Mouse (Mus musculus) testis, adult 2 months (tissue): ENCODE measurements around the gene Igfbp2. TPM values are rescaled to one million over a fixed set of nuclear protein-coding genes. Genes with fewer than 3 reads are reported as not detected.

Experiments
- H3K27ac ChIP-seq: fragments of 200-500 bp; 2 replicates; pipeline ENCODE4 v1.5.1; 2012; ENCODE audit warnings: low read depth, low read length; ENCODE audit not compliant: control insufficient read depth, insufficient read depth
- H3K27me3 ChIP-seq: fragments of 200-500 bp; 2 replicates; pipeline ENCODE4 v1.6.1; 2012; ENCODE audit warnings: mild to moderate bottlenecking, low read length, moderate library complexity; ENCODE audit not compliant: control insufficient read depth, insufficient read depth
- H3K36me3 ChIP-seq: fragments of 200-500 bp; 2 replicates; pipeline ENCODE4 v1.6.1; 2012; ENCODE audit warnings: mild to moderate bottlenecking, low read length; ENCODE audit not compliant: control insufficient read depth, insufficient read depth
- H3K4me1 ChIP-seq: fragments of 200-500 bp; 2 replicates; pipeline ENCODE4 v1.6.1; 2012; ENCODE audit warnings: low read length; ENCODE audit not compliant: control insufficient read depth, insufficient read depth
- H3K4me3 ChIP-seq: fragments of 200-500 bp; 2 replicates; pipeline ENCODE4 v1.5.1; 2012; ENCODE audit warnings: low read depth, mild to moderate bottlenecking, low read length, moderate library complexity, mixed read lengths; ENCODE audit not compliant: control insufficient read depth
- CTCF ChIP-seq: fragments of 200-500 bp; IDR thresholded peaks from 2 replicates; pipeline ENCODE4 v1.5.1; 2012; ENCODE audit warnings: low read depth, mild to moderate bottlenecking, inconsistent platforms, low read length, moderate library complexity; ENCODE audit not compliant: control insufficient read depth, insufficient read depth, insufficient replicate concordance
- POLR2A ChIP-seq: fragments of 200-500 bp; IDR thresholded peaks from 2 replicates; pipeline ENCODE4 v1.6.1; 2012; ENCODE audit warnings: low read depth, mild to moderate bottlenecking, inconsistent platforms, low read length, moderate library complexity; ENCODE audit not compliant: control insufficient read depth
- polyA plus RNA-seq: library from polyadenylated mRNA; depleted of rRNA; stranded (reverse); fragments of >200 nt; gene quantifications from 2 replicates; pipeline ENCODE4 v1.2.3, GENCODE M21; 2012

Igfbp2 gene
- polyA plus RNA-seq, 1 experiment: 20.2 TPM

DNA sequence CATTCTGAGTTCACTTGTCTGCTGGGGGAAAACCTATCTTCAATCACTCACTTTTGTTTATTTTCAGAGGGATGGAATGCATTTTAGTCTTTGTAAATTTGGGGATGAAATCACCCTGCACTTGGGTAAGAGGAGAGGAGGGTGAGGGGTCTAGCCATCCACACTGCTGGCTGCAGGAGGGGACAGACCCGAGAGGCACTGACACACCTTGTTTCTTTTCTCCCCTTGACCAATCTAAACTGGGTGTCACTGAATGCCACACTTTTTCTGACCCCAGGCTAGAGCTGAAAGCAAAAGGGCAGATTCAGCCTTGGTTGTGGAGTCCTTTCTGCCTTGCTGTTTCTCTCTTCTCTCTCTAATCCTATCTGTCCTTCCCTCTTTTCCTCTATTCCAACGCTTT, 37.4 kb downstream of the Igfbp2 start:
- Histone ChIP-seq H3K4me1 (peaks cover 10% of the 10 kb centered on the region), H3K36me3 (no peaks in the 10 kb centered on the region), H3K27me3 (no peaks in the 10 kb centered on the region), H3K27ac (no peak overlapping the region), H3K4me3 (no peak overlapping the region)
- TF ChIP-seq POLR2A (no peak), CTCF (no peak)

DNA sequence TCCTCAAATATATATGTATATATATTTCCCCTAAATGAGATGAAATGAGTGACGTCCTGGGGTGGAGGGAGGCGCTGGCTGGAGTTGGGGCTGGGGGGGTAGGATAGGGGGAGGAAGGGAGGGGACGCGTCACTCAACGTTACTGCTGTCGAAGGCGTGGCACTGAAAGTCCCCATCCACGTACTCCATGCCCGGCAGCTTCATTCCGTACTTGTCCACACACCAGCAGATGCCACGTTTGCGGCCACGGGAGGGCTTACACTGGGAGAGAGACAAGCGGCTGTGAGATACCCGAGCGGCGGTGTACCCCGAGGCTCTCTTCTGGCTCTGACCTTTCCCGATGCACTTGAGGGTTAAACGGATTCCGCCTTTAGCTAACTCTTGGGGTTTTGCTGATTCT, 37.9 kb downstream of the Igfbp2 start:
- no peak for TF ChIP-seq CTCF
- no peak for TF ChIP-seq POLR2A

DNA sequence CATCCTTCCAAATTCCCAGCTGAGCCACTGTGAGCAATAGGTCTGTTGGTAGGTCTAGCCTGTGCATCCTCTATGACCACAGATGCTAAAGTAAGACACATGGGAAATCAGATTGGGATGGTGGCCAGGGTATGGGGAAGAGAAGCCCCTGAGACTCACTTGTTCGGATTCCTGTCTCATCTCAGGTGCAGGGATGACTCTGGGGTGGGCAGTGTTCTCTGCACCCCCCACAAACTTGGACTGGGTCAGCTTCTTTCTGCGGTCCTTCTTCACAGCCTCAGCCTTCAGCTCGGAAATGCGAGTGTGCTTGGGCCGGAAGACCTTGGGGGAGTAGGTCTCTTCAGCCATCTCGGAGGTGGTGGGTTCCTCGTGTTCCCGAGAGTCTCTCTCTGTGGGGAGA, 39.4 kb downstream of the Igfbp2 start:
- Histone ChIP-seq H3K4me3 (no peak overlapping the region), H3K27ac (no peak overlapping the region), H3K4me1 (peaks cover 2% of the 10 kb centered on the region; the same call in 1 of the 2 replicates), H3K36me3 (no peaks in the 10 kb centered on the region), H3K27me3 (no peaks in the 10 kb centered on the region)
- TF ChIP-seq POLR2A (no peak), CTCF (no peak)

More for the DNA sequence above, 37.9 kb downstream of the Igfbp2 start:
- Histone ChIP-seq H3K4me1 (peaks cover 4% of the 10 kb centered on the region), H3K36me3 (no peaks in the 10 kb centered on the region), H3K27ac (no peak overlapping the region), H3K27me3 (no peaks in the 10 kb centered on the region), H3K4me3 (no peak overlapping the region)

GRCm38 (mm10) chr1:72864272-72864671, 40.0 kb downstream of the Igfbp2 start:
- Histone ChIP-seq H3K36me3 (no peaks in the 10 kb centered on the region), H3K4me1 (no peaks in the 10 kb centered on the region), H3K27ac (no peak overlapping the region), H3K4me3 (no peak overlapping the region), H3K27me3 (no peaks in the 10 kb centered on the region)
- TF ChIP-seq POLR2A: no peak
- TF ChIP-seq CTCF: no peak

- TF ChIP-seq POLR2A (no peak), CTCF (peak; percentile 91)
- H3K4me1 ChIP-seq: peaks cover 6% of the 10 kb centered on the region
- no peaks in the 10 kb centered on the region for H3K36me3 ChIP-seq
- H3K27me3 ChIP-seq: no peaks in the 10 kb centered on the region
- no peak overlapping the region for H3K27ac ChIP-seq
- H3K4me3 ChIP-seq: no peak overlapping the region
These were observed 41.6 kb downstream of the Igfbp2 start for GRCm38 (mm10) chr1:72865900-72866299.

DNA sequence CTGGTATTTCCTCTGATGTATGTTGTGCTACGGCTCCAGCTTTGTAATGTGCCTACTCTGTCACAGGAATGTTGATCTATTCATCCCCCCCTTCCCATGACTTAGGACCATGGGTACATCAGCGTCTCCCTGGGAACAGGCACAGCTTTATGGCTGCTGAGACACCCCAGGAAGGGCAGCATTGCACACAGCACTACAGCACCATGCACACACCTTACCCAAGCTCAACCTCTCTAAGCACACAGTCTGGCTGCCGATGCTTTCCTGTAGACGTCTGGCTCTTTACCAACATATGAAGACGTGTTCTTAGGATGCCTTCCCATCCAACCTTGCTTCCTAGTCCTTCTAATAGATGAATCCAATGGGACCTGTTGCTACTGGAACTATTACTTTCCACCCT, 42.1 kb downstream of the Igfbp2 start:
- Histone ChIP-seq H3K4me1 (peaks cover 9% of the 10 kb centered on the region), H3K36me3 (no peaks in the 10 kb centered on the region), H3K27ac (no peak overlapping the region), H3K4me3 (no peak overlapping the region), H3K27me3 (no peaks in the 10 kb centered on the region)
- TF ChIP-seq POLR2A (no peak), CTCF (no peak)

DNA sequence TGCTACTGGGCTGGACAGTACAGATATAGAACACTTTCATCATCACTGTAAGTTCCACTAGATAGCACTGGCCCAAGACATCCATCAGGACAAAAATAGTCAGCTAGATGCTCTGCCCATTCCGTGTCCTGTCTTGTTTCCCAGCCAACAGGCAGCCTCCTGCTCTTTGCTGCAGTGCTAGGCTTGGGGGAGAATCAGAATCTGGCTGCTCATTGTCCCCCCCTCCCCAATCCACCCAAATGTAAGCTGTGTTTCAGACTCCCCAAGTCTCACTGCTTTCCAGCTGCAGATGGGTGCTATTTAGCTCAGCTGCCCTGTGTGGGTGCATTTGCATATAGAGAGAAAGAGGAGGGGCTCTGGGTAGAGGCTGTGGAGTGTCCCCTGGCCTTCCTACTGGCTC, 43.0 kb downstream of the Igfbp2 start:
- Histone ChIP-seq H3K36me3 (no peaks in the 10 kb centered on the region), H3K4me1 (peaks cover 16% of the 10 kb centered on the region), H3K27ac (no peak overlapping the region), H3K4me3 (no peak overlapping the region), H3K27me3 (no peaks in the 10 kb centered on the region)
- TF ChIP-seq POLR2A (no peak), CTCF (no peak)
